Mouse (Mus musculus) CD4-positive, CD25-positive, alpha-beta regulatory T cell, adult 2 months (primary cell): ENCODE data around the gene Gm27021.
A peak's percentile ranks its signal among the peaks of the same experiment; 100 is the strongest.

Experiments
- DNase-seq: peaks from one replicate; pipeline ENCODE4 v3.0.0-alpha.2; 2012; ENCODE audit warnings: low read depth, low spot score

Gene Gm27021

GRCm38 (mm10) chr8:120685591-120685990, 17.7 kb upstream of the Gm27021 start:
- no peak for DNase-seq

GRCm38 (mm10) chr8:120685097-120685496, 17.2 kb upstream of the Gm27021 start:
- DNase-seq = no peak

- DNase-seq = no peak
These were observed 16.2 kb upstream of the Gm27021 start for GRCm38 (mm10) chr8:120684082-120684481.

GRCm38 (mm10) chr8:120683602-120684001, 15.7 kb upstream of the Gm27021 start:
- DNase-seq = peak; percentile 87

GRCm38 (mm10) chr8:120681113-120681512, 13.2 kb upstream of the Gm27021 start:
- DNase-seq = no peak

- peak; percentile 72 for DNase-seq
These were observed 12.5 kb upstream of the Gm27021 start for GRCm38 (mm10) chr8:120680405-120680804.

GRCm38 (mm10) chr8:120679629-120680387, 11.9 kb upstream of the Gm27021 start:
- DNase-seq = no peak

- peak; percentile 88 for DNase-seq
These were observed 10.6 kb upstream of the Gm27021 start for GRCm38 (mm10) chr8:120678447-120678846.

GRCm38 (mm10) chr8:120675718-120676117, 7.8 kb upstream of the Gm27021 start:
- no peak for DNase-seq

- no peak for DNase-seq
These were observed 5.4 kb upstream of the Gm27021 start for GRCm38 (mm10) chr8:120673298-120673697.

GRCm38 (mm10) chr8:120672626-120673229, 4.8 kb upstream of the Gm27021 start:
- DNase-seq = no peak

GRCm38 (mm10) chr8:120671775-120672174, 3.9 kb upstream of the Gm27021 start:
- no peak for DNase-seq

- no peak for DNase-seq
These were observed 561 bp upstream of the Gm27021 start, which contains the start of gene Emc8 for GRCm38 (mm10) chr8:120668374-120668905. Gene Emc8, minus strand, starts transcription at chr8:120668573.

GRCm38 (mm10) chr8:120666807-120667470, 940 bp downstream of the Gm27021 start:
- DNase-seq = no peak

GRCm38 (mm10) chr8:120665726-120666455, 2.0 kb downstream of the Gm27021 start:
- peak; percentile 35 for DNase-seq

GRCm38 (mm10) chr8:120664566-120664965, 3.3 kb downstream of the Gm27021 start:
- no peak for DNase-seq

- DNase-seq = no peak
These were observed 10.5 kb downstream of the Gm27021 start for GRCm38 (mm10) chr8:120657415-120657814.

- DNase-seq = no peak
These were observed 11.4 kb downstream of the Gm27021 start for GRCm38 (mm10) chr8:120656322-120657052.

- no peak for DNase-seq
These were observed 20.3 kb downstream of the Gm27021 start, which contains the start of gene 1190005I06Rik for GRCm38 (mm10) chr8:120647532-120647931. Gene 1190005I06Rik, minus strand, starts transcription at chr8:120647632.

GRCm38 (mm10) chr8:120644663-120645062, 23.2 kb downstream of the Gm27021 start:
- DNase-seq = no peak
